Mouse (Mus musculus): ENCODE measurements around the gene Gm15448.
"Not testable (repeated sequence)": the region's sequence is repeated elsewhere in the genome, so short reads cannot be mapped to it uniquely, and the experiment has no call there.

- TF ChIP-seq CTCF (IDR thresholded peaks at IDR 0.05; ENCODE audit: low read depth, low read length), result peak; percentile 7; the same call in 1 of the 2 replicates
- TF ChIP-seq POLR2A (IDR thresholded peaks at IDR 0.05; ENCODE audit: extremely low read depth, insufficient read depth, low read length), result not testable (repeated sequence)
Observed at GRCm38 (mm10) chr7:3811912-3812311, 13.6 kb downstream of the Gm15448 start.

All from liver, adult 2 months (tissue).